Mouse (Mus musculus): Measurements from ENCODE around the gene Gm30302.

- TF ChIP-seq GATA1 (IDR thresholded peaks at IDR 0.05; ENCODE audit: low read length) (no peak), TAL1 (IDR thresholded peaks at IDR 0.05; ENCODE audit: low read length) (no peak)
Observed at GRCm38 (mm10) chr13:49768048-49768447, 30.8 kb downstream of the Gm30302 start.

All from erythroblast, embryonic 14.5 days (primary cell).